Mouse (Mus musculus) embryonic fibroblast, embryonic 13.5 days (primary cell): ENCODE measurements around the gene Lipa.

Experiments
- CTCF ChIP-seq: IDR thresholded peaks from 2 replicates; pipeline ENCODE4 v1.5.1; 2011; ENCODE audit warnings: mild to moderate bottlenecking, control low read depth, low read length, moderate library complexity, borderline replicate concordance; ENCODE audit not compliant: insufficient read depth
- POLR2A ChIP-seq: IDR thresholded peaks from 2 replicates; pipeline ENCODE4 v1.6.1; 2011; ENCODE audit warnings: low read depth, mild to moderate bottlenecking, control low read depth, low read length, moderate library complexity

DNA sequence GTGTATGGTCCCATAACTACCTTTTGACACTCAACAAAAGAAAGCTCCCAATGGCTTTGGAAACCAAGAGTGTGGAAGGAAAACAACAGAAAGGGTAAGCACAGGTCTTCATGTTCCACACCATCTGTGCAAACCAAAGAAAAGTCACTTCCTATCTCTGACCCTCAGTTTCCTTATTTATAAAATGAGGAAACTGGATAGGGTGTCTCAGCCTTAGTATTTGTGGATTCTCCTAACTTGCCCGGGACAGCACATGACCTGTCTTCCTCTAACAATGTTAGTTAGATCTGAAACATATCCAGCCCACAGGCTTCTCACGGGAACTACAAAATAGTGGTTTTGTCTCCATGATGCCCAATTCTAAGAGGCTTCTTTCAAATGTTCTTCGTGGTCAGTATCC is 62.8 kb downstream of the Lipa start:
- TF ChIP-seq POLR2A (no peak), CTCF (no peak)
